Mouse (Mus musculus) ovary, adult 18-20 months (tissue): ENCODE measurements around the gene Wnt5b.
"Not testable (repeated sequence)": the region's sequence is repeated elsewhere in the genome, so short reads cannot be mapped to it uniquely, and the experiment has no call there.

Experiments
- DNase-seq: peaks from one replicate; pipeline ENCODE4 v3.0.0; 2022; ENCODE audit warnings: low spot score, mixed read lengths

The Wnt5b gene

DNA sequence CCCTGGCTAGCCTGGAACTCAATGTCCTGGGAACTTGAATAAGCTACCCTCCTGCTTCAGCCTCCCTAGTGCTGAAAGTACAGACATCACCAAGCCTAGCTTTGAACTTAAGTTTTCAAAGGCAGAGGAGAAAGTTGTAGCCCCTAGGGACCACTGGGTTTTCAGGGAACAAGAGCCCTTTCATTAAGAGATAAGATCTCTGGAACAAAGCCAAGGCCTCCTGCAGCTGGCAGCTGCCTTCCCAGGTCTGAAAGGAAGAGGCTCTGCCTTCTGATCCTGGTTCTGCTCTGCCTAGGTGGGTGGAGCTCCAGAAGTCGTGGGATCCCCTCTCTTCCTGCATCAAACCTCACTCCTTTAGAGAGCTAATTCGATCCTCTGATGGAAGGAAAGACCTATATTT lies 58.7 kb downstream of the Wnt5b start:
- DNase-seq, result no peak

DNA sequence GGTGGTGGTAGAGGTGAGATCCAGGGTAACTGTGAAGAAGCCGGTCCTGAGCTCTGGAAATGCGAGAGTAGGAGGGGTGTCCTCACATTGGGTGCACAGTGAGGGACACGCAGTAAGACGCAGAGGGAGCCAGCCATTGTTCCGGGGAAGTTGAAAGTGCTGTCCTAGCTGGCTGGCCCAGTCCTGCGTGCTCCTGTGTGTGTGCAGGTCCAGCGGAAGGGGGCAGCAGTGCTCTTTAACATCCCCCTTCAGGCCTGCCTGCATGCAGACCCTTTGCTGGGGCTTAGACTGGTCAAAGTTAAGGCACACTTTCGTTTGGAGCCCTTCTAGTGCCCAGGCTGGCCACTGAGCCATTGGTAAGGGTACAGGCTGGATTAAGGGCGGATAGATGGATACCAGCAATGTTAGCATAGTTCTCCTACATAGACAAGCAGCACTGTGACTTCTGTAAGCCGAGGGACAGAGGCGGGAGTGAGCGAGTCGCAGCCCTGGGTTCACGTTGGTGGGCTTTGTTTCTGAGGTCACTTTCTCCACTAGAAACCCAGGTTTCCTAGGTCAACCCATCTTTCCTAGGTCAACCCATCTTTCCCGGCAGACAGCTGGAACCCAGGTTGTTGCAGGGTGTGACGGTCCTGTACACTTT lies 61.1 kb downstream of the Wnt5b start:
- peak; percentile 18 for DNase-seq

DNA sequence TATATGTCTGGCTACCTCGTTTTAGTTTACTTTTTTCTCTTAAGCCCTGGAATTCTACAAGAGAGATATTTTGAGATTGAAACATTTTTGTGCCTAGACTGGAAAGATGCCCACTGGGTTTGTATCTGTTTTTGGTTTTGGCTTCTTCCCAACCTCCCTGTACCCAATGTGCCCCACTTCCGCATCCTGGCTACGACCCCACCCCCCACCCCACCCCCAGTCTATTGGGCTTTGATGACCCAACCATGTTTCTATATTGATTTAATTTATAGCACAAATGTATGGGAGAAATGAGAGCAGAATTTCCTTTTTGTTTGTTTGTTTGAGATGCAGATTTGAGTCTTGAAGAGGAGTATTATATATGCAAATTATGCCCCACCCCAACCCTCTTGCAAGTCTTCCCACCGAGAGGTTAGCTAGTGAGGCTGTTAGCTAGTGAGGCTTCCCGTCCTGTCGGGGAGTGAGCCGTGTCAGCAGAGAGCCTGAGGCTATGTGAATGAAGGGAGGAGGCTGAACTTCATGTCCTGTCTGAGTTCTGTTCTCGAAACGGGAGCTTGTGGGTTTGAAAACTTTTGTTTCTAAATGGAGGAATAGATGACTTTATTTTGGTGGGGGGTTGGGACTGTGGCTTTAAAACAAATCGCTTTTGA lies 62.3 kb downstream of the Wnt5b start:
- DNase-seq, result not testable (repeated sequence)

DNA sequence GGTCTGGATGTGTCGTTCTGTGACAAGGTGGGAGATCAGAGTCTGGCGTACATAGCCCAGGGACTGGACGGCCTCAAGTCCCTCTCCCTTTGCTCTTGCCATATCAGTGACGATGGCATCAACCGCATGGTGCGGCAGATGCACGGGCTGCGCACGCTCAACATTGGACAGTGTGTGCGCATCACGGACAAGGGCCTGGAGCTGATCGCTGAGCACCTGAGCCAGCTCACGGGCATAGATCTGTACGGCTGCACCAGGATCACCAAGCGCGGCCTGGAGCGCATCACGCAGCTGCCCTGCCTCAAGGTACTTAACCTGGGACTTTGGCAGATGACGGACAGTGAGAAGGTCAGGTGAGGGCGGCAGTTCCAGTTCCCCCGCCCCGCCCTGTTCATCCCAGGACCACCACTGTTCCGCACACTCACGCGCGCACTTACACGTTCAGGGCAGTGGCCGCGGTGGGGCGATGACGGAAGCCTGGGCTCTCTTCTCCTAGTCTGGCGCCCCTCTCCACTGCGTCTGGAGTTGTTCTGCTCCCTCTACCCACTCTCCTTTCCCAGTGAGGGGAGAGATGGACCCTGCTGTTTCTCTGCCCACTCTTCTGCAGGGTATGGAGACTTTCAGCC lies 63.3 kb downstream of the Wnt5b start:
- DNase-seq, result no peak

DNA sequence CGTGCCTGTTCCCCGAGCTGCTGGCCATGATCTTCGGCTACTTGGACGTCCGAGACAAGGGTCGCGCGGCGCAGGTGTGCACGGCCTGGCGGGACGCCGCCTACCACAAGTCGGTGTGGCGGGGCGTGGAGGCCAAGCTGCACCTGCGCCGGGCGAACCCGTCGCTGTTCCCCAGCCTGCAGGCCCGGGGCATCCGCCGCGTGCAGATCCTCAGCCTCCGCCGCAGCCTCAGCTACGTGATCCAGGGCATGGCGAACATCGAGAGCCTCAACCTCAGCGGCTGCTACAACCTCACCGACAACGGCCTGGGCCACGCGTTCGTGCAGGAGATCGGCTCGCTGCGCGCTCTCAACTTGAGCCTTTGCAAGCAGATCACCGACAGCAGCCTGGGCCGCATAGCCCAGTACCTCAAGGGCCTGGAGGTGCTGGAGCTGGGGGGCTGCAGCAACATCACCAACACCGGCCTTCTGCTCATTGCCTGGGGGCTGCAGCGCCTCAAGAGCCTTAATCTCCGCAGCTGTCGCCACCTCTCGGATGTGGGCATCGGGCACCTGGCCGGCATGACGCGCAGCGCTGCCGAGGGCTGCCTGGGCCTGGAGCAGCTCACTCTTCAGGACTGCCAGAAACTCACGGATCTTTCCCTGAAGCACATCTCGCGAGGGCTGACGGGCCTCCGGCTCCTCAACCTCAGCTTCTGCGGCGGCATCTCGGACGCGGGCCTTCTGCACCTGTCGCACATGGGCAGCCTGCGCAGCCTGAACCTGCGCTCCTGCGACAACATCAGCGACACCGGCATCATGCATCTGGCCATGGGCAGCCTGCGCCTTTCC lies 64.1 kb downstream of the Wnt5b start:
- peak; percentile 25 for DNase-seq

DNA sequence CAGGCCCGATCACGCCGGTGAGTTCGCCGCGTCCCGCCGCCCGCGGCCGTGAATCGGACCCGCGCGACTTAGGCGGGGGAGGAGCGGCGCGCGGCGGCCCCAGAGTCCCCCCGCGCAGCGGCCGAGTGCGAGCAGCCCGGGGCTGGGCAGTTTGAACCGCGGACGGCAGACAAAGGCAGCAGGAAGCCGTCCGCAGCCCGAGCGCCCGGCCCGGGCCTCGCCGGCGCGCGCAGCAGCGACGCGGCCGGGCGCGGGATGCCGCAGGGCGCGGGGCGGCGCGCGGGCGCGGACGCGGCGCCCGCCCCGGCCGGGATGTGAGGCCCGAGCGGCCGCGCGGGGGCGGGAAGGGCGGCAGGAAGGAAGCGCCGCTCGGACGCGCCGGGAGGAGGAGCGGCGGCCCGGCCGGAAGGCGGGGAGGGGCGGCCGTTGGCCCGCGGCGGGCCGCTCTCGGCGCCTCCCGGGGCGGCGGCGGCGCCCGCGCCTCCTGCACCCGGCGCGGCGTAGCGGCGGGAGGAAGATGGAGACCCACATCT lies 64.7 kb downstream of the Wnt5b start, which contains the start of gene Fbxl14:
Gene Fbxl14 (plus strand): TSS at position 326 of the 533 bp plus-strand sequence.
- peak; percentile 8 for DNase-seq

DNA sequence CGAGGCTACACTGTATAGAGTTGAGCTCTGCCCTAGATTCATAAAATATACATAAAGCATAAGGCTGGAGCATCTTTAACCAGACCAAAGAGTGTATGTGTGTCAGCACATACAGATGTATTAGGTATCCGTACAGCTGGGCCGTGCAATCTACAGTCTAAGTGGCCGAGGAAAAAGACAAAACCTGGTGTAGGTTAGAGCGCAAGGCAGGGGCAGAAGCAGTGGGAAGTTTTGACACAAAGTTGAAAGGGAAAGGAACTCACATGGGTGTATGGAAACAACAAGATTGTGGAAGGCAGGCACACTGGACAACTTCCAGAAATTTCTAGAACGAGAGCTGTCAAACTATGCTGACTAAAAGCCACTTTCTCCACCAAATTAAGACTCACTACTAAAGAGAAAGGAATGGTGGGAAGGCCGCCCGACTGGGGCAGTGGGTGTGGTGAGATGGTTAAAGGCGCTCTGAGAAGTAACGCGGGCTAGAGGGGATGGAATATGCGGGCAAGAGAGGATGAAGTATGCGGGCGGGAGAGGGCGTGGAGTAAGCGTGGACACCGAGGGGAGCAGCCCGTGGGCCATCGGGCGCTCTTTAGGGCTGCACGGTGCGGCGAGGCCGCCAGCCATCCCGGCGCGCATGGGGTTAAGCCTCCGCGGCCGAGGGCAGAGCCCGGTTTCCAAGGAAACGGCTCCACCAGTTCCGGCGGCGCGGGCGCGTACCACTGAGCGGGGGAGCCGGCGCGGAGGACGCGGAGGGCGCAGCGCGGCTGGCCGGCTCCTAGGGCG lies 65.4 kb downstream of the Wnt5b start:
- peak; percentile 75 for DNase-seq

DNA sequence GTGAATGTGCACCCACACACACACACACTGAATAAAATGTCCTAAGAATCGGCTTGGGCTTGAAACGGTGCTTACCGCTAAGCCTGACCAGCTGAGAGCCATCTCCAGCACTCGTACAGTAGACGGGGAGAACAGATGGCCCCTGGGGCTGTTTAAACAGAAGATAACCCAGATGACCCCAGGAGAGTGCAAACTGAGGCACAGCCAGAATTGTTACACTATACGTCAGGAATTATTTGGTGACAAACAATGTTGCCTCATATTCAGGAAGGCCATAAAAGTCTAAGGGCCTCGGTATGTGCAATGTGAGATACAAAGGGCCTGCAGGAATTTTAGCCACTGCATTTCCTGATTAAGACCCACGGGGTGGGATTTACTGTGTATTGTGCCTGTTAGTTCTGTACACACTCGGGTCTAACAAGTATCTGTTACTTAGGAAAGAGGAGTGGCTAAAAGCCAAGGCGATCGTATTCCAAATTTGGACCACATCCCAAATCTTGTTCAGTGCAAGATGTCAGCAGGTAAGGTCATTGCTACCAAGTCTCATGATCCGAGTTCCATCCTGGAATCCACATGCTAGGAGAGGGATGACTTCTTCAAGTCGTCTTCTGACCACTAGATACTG lies 66.3 kb downstream of the Wnt5b start:
- DNase-seq, result no peak

DNA sequence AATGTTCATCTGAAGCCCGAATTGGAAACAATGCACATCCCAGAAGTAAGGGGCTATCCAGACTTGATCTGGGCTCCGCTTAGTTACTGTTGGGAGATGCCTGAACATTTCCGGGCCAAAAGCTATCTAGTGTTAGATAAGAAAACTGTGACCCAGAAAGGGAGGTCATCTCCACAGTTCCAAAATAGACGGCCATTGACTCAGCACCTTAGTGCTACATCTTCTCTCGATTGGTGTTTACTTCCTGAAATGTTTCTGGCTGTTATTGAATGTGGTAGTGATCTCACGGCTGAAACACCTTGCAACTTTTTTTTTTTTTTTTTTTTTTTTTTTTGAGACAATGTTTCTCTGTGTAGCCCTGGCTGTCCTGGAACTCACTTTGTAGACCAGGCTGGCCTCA lies 68.2 kb downstream of the Wnt5b start:
- DNase-seq, result no peak

DNA sequence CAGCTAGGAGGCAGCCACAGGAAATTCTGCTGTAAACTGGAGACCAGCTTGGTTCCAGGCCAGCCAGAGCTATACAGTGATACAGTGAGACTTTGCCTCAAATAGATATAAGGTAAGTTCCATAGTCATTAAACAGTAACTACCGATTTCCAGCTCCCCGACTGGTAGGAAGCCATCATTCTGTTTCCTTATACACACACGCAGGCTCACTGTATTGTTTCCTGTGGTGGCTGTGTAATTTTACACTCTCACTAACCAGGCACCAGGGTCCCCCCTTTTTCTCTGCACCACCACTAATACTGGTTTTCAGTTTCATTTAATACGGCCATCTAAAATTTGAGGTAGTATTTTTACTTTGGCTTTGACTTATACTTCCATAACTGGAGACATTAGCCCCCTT lies 70.2 kb downstream of the Wnt5b start:
- no peak for DNase-seq

DNA sequence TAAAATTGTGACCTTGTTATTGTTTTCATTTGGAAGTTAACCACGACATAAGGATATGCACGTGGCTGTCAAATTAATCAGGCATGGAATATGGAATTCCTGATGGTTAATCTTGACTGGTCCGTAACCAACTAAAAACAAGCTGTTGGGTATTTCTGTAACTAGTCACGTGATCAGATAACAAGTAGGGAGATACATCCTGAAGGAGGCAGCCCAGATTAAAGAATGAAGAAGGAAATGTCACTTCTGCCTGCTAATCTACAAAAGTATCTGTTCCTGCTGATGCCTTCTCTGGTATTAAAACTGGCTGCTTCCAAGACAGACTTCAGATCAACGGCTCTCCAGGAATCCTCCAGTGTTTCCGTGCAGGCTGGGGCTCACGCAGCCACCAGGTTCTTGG lies 70.7 kb downstream of the Wnt5b start:
- no peak for DNase-seq

DNA sequence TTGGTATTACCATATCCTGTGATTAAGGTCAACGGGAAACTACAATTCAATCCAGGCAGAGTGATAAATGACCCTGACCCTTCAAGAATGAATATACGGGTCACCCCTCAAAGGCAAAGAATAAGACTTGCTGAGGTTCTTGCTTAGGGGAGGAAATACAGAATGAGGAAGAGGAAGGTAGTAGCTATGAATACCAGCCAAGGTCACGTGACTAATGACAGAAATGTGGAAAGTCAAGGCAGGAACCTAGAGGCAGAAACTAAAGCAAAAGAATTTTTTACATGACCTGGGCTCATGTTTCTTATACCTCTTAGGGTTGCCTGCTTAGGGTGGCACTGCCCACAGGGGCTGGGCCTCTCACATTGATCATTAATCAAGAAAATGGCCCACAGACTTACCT lies 71.4 kb downstream of the Wnt5b start:
- no peak for DNase-seq

DNA sequence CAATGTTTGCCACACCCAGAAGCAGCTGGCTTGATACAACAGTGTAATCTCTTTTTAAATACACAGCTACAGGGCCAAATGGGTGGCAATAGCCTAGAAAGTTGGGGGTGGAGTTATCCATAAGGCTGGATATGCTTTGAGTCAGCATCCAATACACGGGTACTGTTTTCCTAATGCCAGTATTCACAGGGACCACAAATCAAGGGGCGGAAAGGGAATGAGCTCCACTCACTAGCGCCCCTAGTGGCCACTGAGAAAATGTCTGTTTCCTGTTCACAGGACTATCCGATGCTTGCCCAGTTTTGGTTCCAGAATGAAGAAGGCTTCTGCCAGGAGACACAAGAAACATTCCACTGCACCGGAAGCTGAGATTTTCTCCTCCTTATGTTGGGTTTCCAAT lies 72.0 kb downstream of the Wnt5b start:
- DNase-seq, result no peak

DNA sequence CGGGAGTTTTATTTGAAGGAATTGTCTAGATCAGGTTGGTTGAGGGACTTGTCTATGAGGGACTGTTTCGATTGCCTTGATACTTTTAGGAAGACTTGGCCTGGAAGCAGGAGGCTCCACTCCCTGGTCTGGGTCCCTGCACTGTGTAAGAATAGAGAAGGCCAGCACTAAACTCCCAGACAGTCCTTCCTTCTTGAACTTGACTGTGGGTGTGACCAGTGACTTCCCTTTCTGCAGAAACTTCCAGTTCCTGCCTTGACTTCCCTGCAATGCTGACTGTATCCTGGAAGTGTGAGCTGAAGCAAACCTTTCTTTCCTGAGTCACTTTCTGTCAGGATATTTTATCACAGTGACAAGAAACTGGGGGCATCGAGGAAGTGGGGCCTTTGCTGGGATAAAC lies 73.4 kb downstream of the Wnt5b start:
- DNase-seq, result no peak

DNA sequence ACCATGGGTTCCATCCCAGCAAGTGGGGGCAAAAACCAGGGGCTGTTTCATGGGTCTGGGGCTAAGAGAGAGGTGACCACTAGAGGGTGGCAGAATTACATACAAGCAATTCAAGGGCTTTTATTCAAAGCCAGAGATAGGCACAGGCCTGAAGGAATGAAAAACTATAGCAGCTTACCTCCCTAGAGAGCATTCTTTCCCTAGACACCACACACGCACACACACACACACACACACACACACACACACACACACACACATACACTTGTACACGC lies 76.4 kb downstream of the Wnt5b start:
- no peak for DNase-seq

DNA sequence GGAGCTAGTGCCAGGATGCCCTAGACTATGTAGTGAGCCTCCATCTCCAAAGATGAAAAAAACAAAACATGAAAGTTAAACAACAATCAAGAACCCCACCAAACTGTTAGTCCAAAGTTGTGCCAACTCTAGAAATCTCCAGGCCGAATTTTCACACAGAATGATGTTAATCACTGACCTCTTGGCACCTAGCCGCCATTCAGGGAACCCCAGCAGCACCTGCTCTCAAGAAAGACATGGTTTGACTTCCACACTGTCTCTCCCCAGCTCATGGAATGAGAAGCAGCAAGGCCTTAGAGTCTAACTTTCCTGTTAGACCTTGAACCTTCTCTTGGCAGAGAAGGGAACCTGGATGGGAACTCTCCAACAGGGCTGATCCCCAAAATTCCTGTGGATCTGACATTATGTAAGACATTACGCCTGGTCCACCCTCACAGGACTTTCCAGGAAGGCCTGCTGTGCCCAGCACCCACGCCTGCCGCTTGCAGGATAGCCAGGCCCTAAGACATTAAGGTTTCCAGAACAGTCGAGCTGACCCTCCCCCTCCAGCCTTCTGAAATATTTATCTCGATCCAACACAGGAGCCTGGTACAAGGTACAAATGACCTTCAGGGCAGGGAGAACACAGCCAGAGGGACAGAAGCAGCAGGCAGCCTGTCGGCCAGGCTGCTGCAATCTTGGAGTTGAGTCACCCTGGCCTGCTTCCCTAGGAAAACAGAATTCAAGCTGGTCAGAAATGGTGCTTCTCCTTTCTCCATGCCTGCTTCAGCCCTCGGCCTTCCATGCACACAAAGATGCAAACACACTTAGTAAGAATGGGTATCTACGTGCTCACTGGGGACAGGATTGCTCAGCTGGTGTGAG lies 77.0 kb downstream of the Wnt5b start:
- DNase-seq, result no peak

DNA sequence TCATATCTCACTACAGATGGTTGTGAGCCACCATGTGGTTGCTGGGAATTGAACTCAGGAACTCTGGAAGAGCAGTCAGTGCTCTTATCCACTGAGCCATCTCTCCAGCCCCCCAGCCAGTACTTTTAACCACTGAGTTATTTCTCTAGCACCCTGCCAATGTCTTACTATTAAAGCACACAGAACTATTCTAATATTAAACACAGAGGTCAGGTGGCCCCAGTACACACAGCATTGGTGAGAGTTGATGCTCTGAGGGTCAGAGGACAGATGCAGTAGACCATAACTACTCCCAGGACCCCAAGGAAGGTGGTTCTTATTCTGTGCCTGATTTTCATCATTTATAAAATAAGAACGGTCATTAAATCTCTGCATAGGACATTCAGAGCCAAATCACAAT lies 78.0 kb downstream of the Wnt5b start:
- no peak for DNase-seq

DNA sequence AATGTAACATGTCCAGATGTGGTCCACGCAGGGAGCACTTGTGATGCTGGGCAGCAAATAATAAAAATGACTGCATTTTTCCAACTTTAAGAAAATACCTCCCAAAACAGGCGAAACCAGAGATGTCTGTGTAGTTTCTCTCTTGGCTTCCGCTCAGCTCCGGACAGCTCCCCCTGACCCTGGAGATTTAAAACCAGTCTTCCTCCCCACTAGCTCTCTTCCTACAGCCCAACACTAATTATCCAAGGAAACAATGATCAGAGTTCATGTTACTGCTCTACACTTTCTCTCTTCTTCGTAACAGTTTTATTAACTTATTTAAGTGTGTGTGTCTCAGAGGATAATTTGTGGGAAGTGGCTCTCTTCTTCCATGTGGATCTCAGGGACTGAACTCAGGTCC lies 83.8 kb downstream of the Wnt5b start:
- DNase-seq, result no peak

DNA sequence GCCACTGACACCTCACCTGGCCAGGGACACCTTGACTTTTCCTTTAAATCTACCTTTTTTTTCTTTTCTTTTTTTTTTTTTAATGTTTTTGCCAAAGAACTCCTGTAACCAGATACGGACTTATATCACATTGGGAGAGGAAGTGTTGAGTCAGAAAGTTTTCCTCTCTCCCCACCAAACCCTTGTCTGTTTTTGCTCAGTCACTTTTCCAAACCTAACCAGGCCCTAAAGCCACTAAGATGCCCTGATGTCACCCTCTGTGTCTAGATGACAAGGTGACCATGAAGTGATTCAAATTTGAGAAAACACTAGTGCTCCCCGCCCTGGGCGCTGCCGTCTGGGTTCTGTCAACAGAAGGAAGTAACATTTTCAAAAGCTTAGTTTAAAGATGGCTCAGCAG lies 85.1 kb downstream of the Wnt5b start:
- DNase-seq, result no peak

DNA sequence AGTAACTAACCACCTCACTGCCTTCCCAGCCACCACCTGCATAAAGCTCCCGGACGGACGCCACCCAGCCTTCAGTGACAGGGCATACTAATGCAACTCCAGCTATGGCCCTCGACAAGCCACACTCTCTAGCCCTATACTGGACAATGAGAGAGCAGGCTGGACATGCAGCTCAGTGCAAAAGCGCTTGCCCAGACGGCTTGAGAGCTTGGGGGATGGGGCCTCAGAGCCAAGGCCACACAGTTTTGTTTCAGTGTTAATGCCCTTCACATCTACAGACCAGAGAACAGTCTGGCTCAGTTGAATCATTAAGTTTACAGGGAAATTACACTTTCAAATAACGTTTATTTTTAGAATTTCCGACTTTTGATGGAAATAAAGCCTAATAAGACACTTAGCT lies 86.0 kb downstream of the Wnt5b start:
- no peak for DNase-seq
